Mouse (Mus musculus): Measurements from ENCODE around the gene 4930455H04Rik. TPM values are rescaled to one million over a fixed set of nuclear protein-coding genes. Genes with fewer than 3 reads are reported as not detected.
A peak's percentile ranks its signal among the peaks of the same experiment; 100 is the strongest.

The 4930455H04Rik gene
- polyA plus RNA-seq, 1 experiment from 2014 or later, result not detected

DNA sequence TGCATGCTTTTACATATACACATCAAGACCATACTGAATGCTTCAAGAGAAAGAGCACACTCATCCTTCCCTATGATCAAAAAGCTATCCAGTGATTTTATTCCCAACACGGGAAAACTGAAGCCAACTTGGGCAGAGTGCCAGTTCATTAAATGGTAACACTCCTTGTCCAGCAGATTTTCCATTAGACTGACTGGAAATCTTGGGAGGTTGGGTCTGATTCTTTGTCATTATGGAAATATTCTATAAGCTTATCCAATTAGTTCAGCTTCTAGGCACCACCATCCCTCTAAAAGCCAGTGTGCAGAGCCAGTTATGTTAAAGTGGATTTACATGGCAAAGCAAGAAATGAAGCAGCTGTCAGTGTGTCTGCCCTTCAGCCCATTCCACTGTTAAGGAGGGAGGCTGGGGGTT, 17.0 kb downstream of the 4930455H04Rik start:
- Histone ChIP-seq H3K27me3 (replicated peaks; ENCODE audit: control insufficient read depth, insufficient read depth, low read length) (no peaks in the 10 kb centered on the region), H3K9ac (replicated peaks; ENCODE audit: low read depth, low read length) (no peak overlapping the region), H3K4me3 (replicated peaks; ENCODE audit: low read length) (no peak overlapping the region), H3K36me3 (ENCODE audit: control insufficient read depth, insufficient read depth) (no peaks in the 10 kb centered on the region), H3K9me3 (ENCODE audit: control insufficient read depth, low read length) (no peaks in the 10 kb centered on the region), H3K4me1 (replicated peaks; ENCODE audit: control insufficient read depth, insufficient read depth, low read length) (peaks cover 13% of the 10 kb centered on the region), H3K27ac (ENCODE audit: low read length) (peak overlapping the region; percentile 81), H3K4me2 (ENCODE audit: low read length) (no peak overlapping the region)
- WGBS, result 2% methylated on average over 1 of the region's 1 CpGs
- ATAC-seq, result peak; percentile 94

DNA sequence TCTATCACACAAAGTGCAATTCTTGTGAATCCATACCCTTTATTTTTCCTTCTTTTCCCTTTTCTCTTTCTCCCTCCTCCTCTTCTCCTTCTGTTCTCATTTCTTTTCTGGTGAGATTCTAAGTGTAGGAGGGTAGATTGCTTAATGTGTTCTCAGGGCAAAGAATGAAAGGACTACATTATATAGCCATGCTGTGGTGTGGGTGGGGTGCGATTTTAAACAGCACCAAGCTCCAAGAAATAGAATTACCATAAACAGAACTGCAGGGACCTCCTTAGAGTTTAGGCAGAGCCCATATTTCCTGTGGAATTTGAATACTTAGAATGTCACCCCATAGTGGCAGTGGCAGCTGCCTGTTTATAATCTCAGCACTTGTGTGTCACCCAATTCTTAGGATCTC, 17.7 kb downstream of the 4930455H04Rik start:
- Histone ChIP-seq H3K9me3 (ENCODE audit: control insufficient read depth, low read length) (no peaks in the 10 kb centered on the region), H3K4me3 (replicated peaks; ENCODE audit: low read length) (no peak overlapping the region), H3K9ac (replicated peaks; ENCODE audit: low read depth, low read length) (no peak overlapping the region), H3K27me3 (replicated peaks; ENCODE audit: control insufficient read depth, insufficient read depth, low read length) (no peaks in the 10 kb centered on the region), H3K4me2 (ENCODE audit: low read length) (no peak overlapping the region), H3K4me1 (replicated peaks; ENCODE audit: control insufficient read depth, insufficient read depth, low read length) (peaks cover 13% of the 10 kb centered on the region), H3K36me3 (ENCODE audit: control insufficient read depth, insufficient read depth) (no peaks in the 10 kb centered on the region), H3K27ac (ENCODE audit: low read length) (peak overlapping the region; percentile 84)
- WGBS, result 18% methylated on average over 1 of the region's 1 CpGs
- peak; percentile 51; the same call in 1 of the 2 replicates for ATAC-seq

DNA sequence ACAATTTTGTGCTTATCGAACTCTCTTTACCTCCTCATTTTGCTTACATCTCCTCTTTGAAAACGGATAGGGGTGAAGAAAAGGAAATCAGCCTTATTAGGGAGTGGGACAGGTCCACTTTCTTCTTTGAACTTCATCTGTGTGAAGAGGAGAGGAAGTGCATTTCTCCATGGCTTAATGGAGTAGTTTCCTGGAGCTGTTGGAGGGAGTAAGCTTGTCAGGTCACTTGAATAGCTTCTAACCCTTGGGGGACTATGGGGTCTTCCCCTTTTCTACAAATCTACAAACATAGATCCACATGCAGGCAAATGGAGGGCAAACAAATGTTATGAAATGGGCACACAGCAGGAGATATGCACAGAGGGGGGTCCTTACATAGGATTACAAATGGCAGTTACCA, 18.4 kb downstream of the 4930455H04Rik start:
- Histone ChIP-seq H3K4me2 (ENCODE audit: low read length) (no peak overlapping the region), H3K9me3 (ENCODE audit: control insufficient read depth, low read length) (no peaks in the 10 kb centered on the region), H3K4me1 (replicated peaks; ENCODE audit: control insufficient read depth, insufficient read depth, low read length) (peaks cover 13% of the 10 kb centered on the region), H3K27ac (ENCODE audit: low read length) (peak overlapping the region; percentile 84), H3K4me3 (replicated peaks; ENCODE audit: low read length) (no peak overlapping the region), H3K36me3 (ENCODE audit: control insufficient read depth, insufficient read depth) (no peaks in the 10 kb centered on the region), H3K27me3 (replicated peaks; ENCODE audit: control insufficient read depth, insufficient read depth, low read length) (no peaks in the 10 kb centered on the region), H3K9ac (replicated peaks; ENCODE audit: low read depth, low read length) (no peak overlapping the region)
- no peak for ATAC-seq
- WGBS, result 64% methylated on average over 2 of the region's 2 CpGs

DNA sequence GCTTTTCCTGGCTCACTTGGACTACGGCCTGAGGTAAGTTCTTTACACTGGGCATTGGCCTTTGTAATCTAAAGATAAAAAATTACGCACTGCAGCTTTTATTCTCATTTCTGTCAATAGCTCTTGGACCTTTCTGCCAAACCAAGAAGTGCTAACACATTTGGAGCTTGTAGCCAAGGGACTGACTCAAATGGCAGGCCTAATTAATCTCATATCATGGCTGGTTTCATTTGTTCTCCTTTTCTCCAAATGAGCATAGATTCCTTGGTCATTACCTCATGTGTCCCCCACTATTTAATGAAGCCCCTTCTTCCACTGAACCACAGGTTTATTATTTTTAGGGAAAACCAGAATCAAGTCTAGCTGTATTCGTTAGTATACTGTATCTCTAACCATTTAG, 20.2 kb downstream of the 4930455H04Rik start:
- no peak overlapping the region for H3K27ac ChIP-seq (ENCODE audit: low read length)
- WGBS, result 43% methylated on average over 3 of the region's 3 CpGs

DNA sequence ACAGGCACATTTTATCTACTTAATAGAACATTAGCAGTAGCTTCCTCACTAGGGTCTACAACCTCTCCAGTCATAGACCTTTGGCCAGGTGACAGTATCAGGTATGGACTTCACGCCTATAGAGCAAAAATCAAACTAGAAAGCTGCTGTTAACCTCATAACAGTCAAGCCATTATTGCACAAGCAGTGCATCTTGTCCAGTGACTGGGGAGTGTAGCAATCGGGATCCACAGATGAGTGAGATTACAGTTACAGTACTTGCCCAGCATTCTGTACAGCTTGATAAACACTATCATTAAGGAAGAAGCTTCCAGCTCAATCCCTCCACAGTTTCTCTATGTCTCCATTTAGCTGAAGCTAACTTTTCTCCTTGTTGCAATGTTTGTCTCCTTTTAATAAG, 23.1 kb downstream of the 4930455H04Rik start:
- Histone ChIP-seq H3K9me3 (ENCODE audit: control insufficient read depth, low read length) (no peaks in the 10 kb centered on the region), H3K27ac (ENCODE audit: low read length) (no peak overlapping the region), H3K9ac (replicated peaks; ENCODE audit: low read depth, low read length) (no peak overlapping the region), H3K36me3 (ENCODE audit: control insufficient read depth, insufficient read depth) (no peaks in the 10 kb centered on the region), H3K27me3 (replicated peaks; ENCODE audit: control insufficient read depth, insufficient read depth, low read length) (no peaks in the 10 kb centered on the region), H3K4me2 (ENCODE audit: low read length) (no peak overlapping the region), H3K4me3 (replicated peaks; ENCODE audit: low read length) (no peak overlapping the region), H3K4me1 (replicated peaks; ENCODE audit: control insufficient read depth, insufficient read depth, low read length) (peaks cover 3% of the 10 kb centered on the region; the same call in 1 of the 2 replicates)
- 90% methylated on average over 2 of the region's 2 CpGs for WGBS
- no peak for ATAC-seq

More for the DNA sequence above, 20.2 kb downstream of the 4930455H04Rik start:
- Histone ChIP-seq H3K4me3 (replicated peaks; ENCODE audit: low read length) (no peak overlapping the region), H3K27me3 (replicated peaks; ENCODE audit: control insufficient read depth, insufficient read depth, low read length) (no peaks in the 10 kb centered on the region), H3K9me3 (ENCODE audit: control insufficient read depth, low read length) (no peaks in the 10 kb centered on the region), H3K9ac (replicated peaks; ENCODE audit: low read depth, low read length) (no peak overlapping the region), H3K4me2 (ENCODE audit: low read length) (no peak overlapping the region), H3K36me3 (ENCODE audit: control insufficient read depth, insufficient read depth) (no peaks in the 10 kb centered on the region), H3K4me1 (replicated peaks; ENCODE audit: control insufficient read depth, insufficient read depth, low read length) (peaks cover 13% of the 10 kb centered on the region)
- ATAC-seq, result peak; percentile 27

DNA sequence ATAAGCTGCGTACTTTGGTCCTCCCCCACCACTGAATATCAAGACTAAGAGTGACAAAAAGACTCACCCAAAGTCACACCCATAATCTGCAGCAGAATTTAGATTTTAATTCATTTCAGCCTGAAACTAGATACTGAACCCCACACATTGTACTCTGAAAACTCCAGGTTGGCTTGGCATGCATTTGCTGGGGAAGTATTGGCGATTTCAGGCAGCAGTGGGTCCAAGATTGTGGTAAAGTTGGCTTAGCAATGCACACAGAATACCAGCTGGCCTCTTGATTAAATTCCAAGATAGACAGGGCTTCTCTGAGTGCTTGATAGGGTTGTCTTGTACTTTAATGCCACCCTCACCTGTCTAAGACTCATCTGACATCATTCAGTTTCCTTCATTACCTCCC, 24.9 kb downstream of the 4930455H04Rik start:
- 59% methylated on average over 2 of the region's 2 CpGs for WGBS
- Histone ChIP-seq H3K27me3 (replicated peaks; ENCODE audit: control insufficient read depth, insufficient read depth, low read length) (no peaks in the 10 kb centered on the region), H3K27ac (ENCODE audit: low read length) (no peak overlapping the region; the same call in 1 of the 2 replicates), H3K9me3 (ENCODE audit: control insufficient read depth, low read length) (no peaks in the 10 kb centered on the region), H3K9ac (replicated peaks; ENCODE audit: low read depth, low read length) (no peak overlapping the region), H3K4me1 (replicated peaks; ENCODE audit: control insufficient read depth, insufficient read depth, low read length) (0 out of 2 replicates have a peak, but pooled peaks cover 3% of the 10 kb centered on the region), H3K4me2 (ENCODE audit: low read length) (no peak overlapping the region), H3K36me3 (ENCODE audit: control insufficient read depth, insufficient read depth) (no peaks in the 10 kb centered on the region), H3K4me3 (replicated peaks; ENCODE audit: low read length) (no peak overlapping the region)
- ATAC-seq, result no peak; the same call in 1 of the 2 replicates

DNA sequence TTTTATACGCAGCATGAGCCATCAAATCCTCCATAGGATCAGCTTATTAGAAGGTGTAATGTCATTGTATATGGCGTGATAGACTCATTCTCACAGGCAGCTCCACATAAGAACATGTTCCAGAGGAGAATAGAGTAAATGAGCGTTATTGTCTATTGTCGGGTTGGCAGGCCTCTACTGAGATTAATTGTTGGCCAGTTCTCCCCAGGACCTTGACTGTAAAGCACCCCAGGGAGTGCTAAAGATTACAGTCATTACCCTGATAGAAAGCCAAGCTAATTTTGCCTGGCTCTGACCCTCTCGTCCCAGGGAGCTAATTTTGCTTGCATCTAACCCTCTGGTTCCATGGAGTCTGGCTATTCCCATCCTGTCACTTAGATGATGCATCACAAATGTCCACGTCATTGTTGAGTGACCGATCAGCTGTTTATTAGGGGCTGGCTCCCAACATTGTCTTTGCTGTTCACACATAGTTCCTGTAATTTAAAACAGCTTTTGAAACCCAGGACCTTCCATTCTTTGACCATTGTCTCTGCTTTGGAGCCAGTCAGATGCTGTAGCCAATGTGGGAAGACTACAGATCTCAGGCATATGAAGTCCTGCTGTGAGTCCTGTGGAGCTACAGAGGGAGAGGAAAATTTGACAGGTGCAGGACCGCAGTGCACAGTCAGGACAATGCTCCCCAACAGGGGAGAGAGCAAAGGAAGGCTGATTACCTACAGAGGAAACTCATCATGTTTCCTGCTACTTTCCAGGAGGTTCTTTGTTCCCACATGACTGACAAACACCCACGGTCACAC, 33.8 kb downstream of the 4930455H04Rik start:
- H3K36me3 ChIP-seq (ENCODE audit: control insufficient read depth, insufficient read depth), result no peaks in the 10 kb centered on the region
- H3K27me3 ChIP-seq (replicated peaks; ENCODE audit: control insufficient read depth, insufficient read depth, low read length), result no peaks in the 10 kb centered on the region
- H3K4me3 ChIP-seq (replicated peaks; ENCODE audit: low read length), result no peak overlapping the region
- peak; percentile 83 for ATAC-seq
- H3K27ac ChIP-seq (ENCODE audit: low read length), result 0 out of 2 replicates have a peak overlapping the region, but pooled peaks have one; percentile 5
- no peak overlapping the region for H3K9ac ChIP-seq (replicated peaks; ENCODE audit: low read depth, low read length)
- H3K4me2 ChIP-seq (ENCODE audit: low read length), result no peak overlapping the region
- WGBS, result 14% methylated on average over 9 of the region's 9 CpGs
- H3K4me1 ChIP-seq (replicated peaks; ENCODE audit: control insufficient read depth, insufficient read depth, low read length), result peaks cover 6% of the 10 kb centered on the region; the same call in 1 of the 2 replicates
- no peaks in the 10 kb centered on the region for H3K9me3 ChIP-seq (ENCODE audit: control insufficient read depth, low read length)

DNA sequence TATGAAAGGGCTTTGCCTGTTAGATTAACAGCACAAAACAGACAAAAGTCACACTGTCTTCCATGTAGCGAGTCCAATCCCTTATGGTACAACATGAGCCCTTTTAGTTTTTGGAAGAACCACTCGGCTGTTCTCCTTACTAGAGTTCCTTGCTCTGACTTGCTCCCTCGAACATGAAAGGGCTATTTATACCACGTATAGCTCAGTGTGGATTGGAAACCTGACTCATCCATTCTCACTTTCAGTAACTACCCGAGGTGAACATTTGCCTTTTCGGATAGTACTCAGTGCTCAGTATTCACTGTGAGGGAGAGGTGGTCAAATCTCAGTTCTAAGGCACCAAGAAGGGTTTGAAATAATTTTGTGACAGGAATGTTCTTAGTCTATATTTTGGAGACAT, 35.3 kb downstream of the 4930455H04Rik start:
- H3K27ac ChIP-seq (ENCODE audit: low read length), result no peak overlapping the region
- WGBS, result 85% methylated on average over 6 of the region's 6 CpGs
- ATAC-seq, result no peak

DNA sequence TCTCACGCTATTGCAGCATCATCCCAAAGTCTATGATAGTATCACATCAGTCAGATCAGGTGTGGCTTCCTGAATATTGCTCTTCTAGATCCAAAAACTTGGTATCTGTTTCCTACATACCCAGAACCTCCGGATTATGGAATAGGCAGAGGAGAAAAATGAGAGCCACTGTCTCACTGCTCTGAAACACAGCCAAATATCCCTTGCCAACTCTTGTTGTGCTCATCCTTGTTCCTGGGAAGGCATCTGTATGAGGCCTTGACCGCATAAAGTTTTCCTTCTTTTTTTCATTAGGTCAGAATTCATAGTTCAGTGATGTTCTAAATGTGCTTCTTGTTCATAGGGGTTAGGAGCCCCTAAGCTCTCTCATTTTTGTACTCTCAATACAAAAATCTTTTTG, 38.6 kb downstream of the 4930455H04Rik start:
- peaks cover 8% of the 10 kb centered on the region; the same call in 1 of the 2 replicates for H3K4me1 ChIP-seq (replicated peaks; ENCODE audit: control insufficient read depth, insufficient read depth, low read length)

More for the DNA sequence above, 35.3 kb downstream of the 4930455H04Rik start:
- Histone ChIP-seq H3K4me2 (ENCODE audit: low read length) (no peak overlapping the region), H3K9me3 (ENCODE audit: control insufficient read depth, low read length) (no peaks in the 10 kb centered on the region), H3K4me1 (replicated peaks; ENCODE audit: control insufficient read depth, insufficient read depth, low read length) (peaks cover 13% of the 10 kb centered on the region; the same call in 1 of the 2 replicates), H3K4me3 (replicated peaks; ENCODE audit: low read length) (no peak overlapping the region), H3K9ac (replicated peaks; ENCODE audit: low read depth, low read length) (no peak overlapping the region), H3K27me3 (replicated peaks; ENCODE audit: control insufficient read depth, insufficient read depth, low read length) (no peaks in the 10 kb centered on the region), H3K36me3 (ENCODE audit: control insufficient read depth, insufficient read depth) (no peaks in the 10 kb centered on the region)

More for the DNA sequence above, 38.6 kb downstream of the 4930455H04Rik start:
- ATAC-seq, result no peak
- no peak overlapping the region for H3K4me3 ChIP-seq (replicated peaks; ENCODE audit: low read length)
- no peaks in the 10 kb centered on the region for H3K27me3 ChIP-seq (replicated peaks; ENCODE audit: control insufficient read depth, insufficient read depth, low read length)
- 87% methylated on average over 3 of the region's 3 CpGs for WGBS
- no peaks in the 10 kb centered on the region for H3K36me3 ChIP-seq (ENCODE audit: control insufficient read depth, insufficient read depth)
- H3K27ac ChIP-seq (ENCODE audit: low read length), result no peak overlapping the region
- H3K9ac ChIP-seq (replicated peaks; ENCODE audit: low read depth, low read length), result no peak overlapping the region
- no peak overlapping the region for H3K4me2 ChIP-seq (ENCODE audit: low read length)
- H3K9me3 ChIP-seq (ENCODE audit: control insufficient read depth, low read length), result no peaks in the 10 kb centered on the region

Data from forebrain, embryonic 16.5 days (tissue).